Mouse (Mus musculus) frontal cortex, postnatal 10 days (tissue): ENCODE results near the gene Arrdc4.

Experiments used
- DNase-seq, 2 experiments: peaks; one replicate each; pipeline ENCODE4 v3.0.0; 2022; ENCODE audit warnings: low spot score in 2 of 2, mixed read lengths in 1 of 2

Gene Arrdc4

GRCm38 (mm10) chr7:68748761-68749635, at the start of gene Arrdc4:
Gene Arrdc4, minus strand, starts transcription at chr7:68749241.
- peak; percentile 99 to 100 for DNase-seq

GRCm38 (mm10) chr7:68795578-68795977, 46.5 kb upstream of the Arrdc4 start:
- DNase-seq: no peak

- no peak for DNase-seq
Observed at GRCm38 (mm10) chr7:68788711-68789110, 39.7 kb upstream of the Arrdc4 start.

GRCm38 (mm10) chr7:68771757-68772094, 22.7 kb upstream of the Arrdc4 start:
- no peak for DNase-seq

- no peak for DNase-seq
Observed at GRCm38 (mm10) chr7:68770894-68771756, 22.1 kb upstream of the Arrdc4 start.

- no peak for DNase-seq
Observed at GRCm38 (mm10) chr7:68765926-68766325, 16.9 kb upstream of the Arrdc4 start.

- DNase-seq: no peak
Observed at GRCm38 (mm10) chr7:68759148-68759724, 10.2 kb upstream of the Arrdc4 start.

- DNase-seq: no peak
Observed at GRCm38 (mm10) chr7:68756656-68757204, 7.7 kb upstream of the Arrdc4 start.

GRCm38 (mm10) chr7:68749919-68750318, 878 bp upstream of the Arrdc4 start:
- no peak for DNase-seq

GRCm38 (mm10) chr7:68748361-68748760, 680 bp downstream of the Arrdc4 start:
- DNase-seq: peak; percentile 36 to 44

GRCm38 (mm10) chr7:68744616-68745015, 4.4 kb downstream of the Arrdc4 start:
- no peak for DNase-seq

- DNase-seq: no peak
Observed at GRCm38 (mm10) chr7:68744206-68744605, 4.8 kb downstream of the Arrdc4 start.

GRCm38 (mm10) chr7:68740763-68741162, 8.3 kb downstream of the Arrdc4 start:
- DNase-seq: no peak

- no peak for DNase-seq
Observed at GRCm38 (mm10) chr7:68738676-68739399, 10.2 kb downstream of the Arrdc4 start.

- DNase-seq: no peak
Observed at GRCm38 (mm10) chr7:68726380-68726779, 22.7 kb downstream of the Arrdc4 start.

GRCm38 (mm10) chr7:68724711-68725110, 24.3 kb downstream of the Arrdc4 start:
- DNase-seq: no peak

GRCm38 (mm10) chr7:68721520-68721919, 27.5 kb downstream of the Arrdc4 start:
- DNase-seq: no peak

- no peak for DNase-seq
Observed at GRCm38 (mm10) chr7:68717988-68718387, 31.1 kb downstream of the Arrdc4 start.

GRCm38 (mm10) chr7:68717498-68717897, 31.5 kb downstream of the Arrdc4 start:
- DNase-seq: peak in 1 of 2 experiments; percentile 37

GRCm38 (mm10) chr7:68716926-68717325, 32.1 kb downstream of the Arrdc4 start:
- DNase-seq: no peak

GRCm38 (mm10) chr7:68712928-68713327, 36.1 kb downstream of the Arrdc4 start:
- DNase-seq: no peak
